Mouse (Mus musculus) hindbrain, embryonic 13.5 days (tissue): ENCODE results near the gene Zfp334. TPM values are rescaled to one million over a fixed set of nuclear protein-coding genes. Genes with fewer than 3 reads are reported as not detected.
A peak's percentile ranks its signal among the peaks of the same experiment; 100 is the strongest.

ENCODE experiments used
- ATAC-seq: fragments of 200-750 bp; cut with Nextera tagmentation; 2 replicates; pipeline ENCODE4 v1.8.0; 2017; ENCODE audit warnings: moderate TSS enrichment; ENCODE audit not compliant: low FRiP score
- H3K27ac ChIP-seq: fragments of 300-500 bp; sonication (generic); 2 replicates; pipeline ENCODE4 v1.5.1; 2015; ENCODE audit warnings: inconsistent platforms, mild to moderate bottlenecking, moderate library complexity
- H3K27me3 ChIP-seq: fragments of 300-500 bp; sonication (generic); 2 replicates; pipeline ENCODE4 v1.6.1; 2015; ENCODE audit warnings: mild to moderate bottlenecking, inconsistent platforms
- H3K36me3 ChIP-seq: fragments of 300-500 bp; sonication (generic); 2 replicates; pipeline ENCODE4 v1.6.1; 2015; ENCODE audit warnings: mild to moderate bottlenecking, inconsistent platforms
- H3K4me1 ChIP-seq: fragments of 300-500 bp; sonication (generic); replicated peaks from 2 replicates; pipeline ENCODE4 v1.6.1; 2015; ENCODE audit warnings: inconsistent platforms
- H3K4me2 ChIP-seq: fragments of 300-500 bp; sonication (generic); 2 replicates; pipeline ENCODE4 v1.6.1; 2015; ENCODE audit warnings: inconsistent platforms, mild to moderate bottlenecking, moderate library complexity
- H3K4me3 ChIP-seq: fragments of 300-500 bp; sonication (generic); 2 replicates; pipeline ENCODE4 v1.5.1; 2015; ENCODE audit warnings: mild to moderate bottlenecking, inconsistent platforms
- H3K9ac ChIP-seq: fragments of 300-500 bp; sonication (generic); 2 replicates; pipeline ENCODE4 v1.6.1; 2015; ENCODE audit warnings: mild to moderate bottlenecking, inconsistent platforms
- H3K9me3 ChIP-seq: fragments of 300-500 bp; sonication (generic); 2 replicates; pipeline ENCODE4 v1.6.1; 2016; ENCODE audit warnings: inconsistent platforms
- WGBS: fragments of 180-500 bp; shearing (Covaris S2); methylation state at CpG from one replicate; pipeline ENCODE4 v1.1.7; 2015; 5-methylcytosine and 5-hydroxymethylcytosine counted together
- polyA plus RNA-seq: library from polyadenylated mRNA; unstranded; fragments of >200 nt; fragmentation: Nextera tagmentation; extraction: Ambion mirVana; gene quantifications from 2 replicates; pipeline ENCODE4 v1.2.1, GENCODE M21; 2015

The Zfp334 gene
- polyA plus RNA-seq, 1 experiment from 2014 or later: 10.8 TPM

DNA sequence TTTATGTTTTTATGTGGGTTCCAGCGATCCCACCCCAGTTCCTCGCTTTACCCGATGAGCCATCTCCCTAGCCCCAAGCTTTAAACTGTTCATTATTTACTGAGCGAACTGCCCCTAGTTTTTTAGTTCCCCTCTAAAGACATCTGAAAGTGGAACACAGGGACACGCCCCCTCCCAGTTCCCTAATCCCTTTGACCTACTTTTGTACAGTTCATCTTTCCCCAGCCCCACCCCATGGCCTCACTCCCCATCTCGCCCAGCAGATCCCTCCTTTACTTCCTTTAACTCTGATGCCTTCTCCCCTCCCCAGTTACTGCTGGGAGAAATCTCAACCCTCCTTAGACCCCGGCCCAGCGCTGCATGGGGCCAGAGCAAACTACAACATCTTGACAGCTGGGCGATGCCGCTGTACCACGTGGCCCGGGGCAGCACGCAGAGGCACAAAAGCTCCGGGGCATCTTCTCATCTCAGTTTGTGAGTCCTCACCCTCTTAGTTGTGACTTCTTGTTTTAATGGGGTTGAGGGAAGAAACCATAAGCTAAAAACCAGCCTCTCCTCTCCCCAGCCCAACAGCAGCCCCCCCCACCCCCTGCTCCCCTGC, 55.3 kb downstream of the Zfp334 start:
- Histone ChIP-seq H3K36me3 (no peaks in the 10 kb centered on the region), H3K9me3 (no peaks in the 10 kb centered on the region), H3K9ac (no peak overlapping the region), H3K4me3 (no peak overlapping the region), H3K27me3 (peaks cover 19% of the 10 kb centered on the region), H3K27ac (no peak overlapping the region), H3K4me1 (peaks cover 7% of the 10 kb centered on the region), H3K4me2 (no peak overlapping the region)
- WGBS: 43% methylated on average over 14 of the region's 14 CpGs
- no peak for ATAC-seq

DNA sequence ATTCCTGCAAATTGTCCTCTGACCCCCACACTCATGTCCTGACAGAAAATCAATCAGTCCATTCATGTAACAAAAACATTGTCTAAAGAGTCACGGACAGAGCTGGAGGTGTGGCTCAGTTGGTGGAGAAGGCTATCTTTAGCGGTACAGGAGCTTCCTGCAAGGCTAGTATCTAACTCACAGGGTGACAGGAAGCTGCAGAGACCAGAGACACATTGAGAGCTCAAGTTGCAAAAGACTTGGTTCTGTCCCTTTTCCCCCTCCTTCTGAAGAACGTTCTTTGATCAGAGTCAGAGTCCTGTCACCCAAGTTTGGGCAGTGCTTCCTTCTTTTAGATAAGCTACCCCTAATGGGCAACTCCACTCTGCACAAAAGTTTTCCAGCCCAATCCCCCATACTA, 58.4 kb downstream of the Zfp334 start:
- no peaks in the 10 kb centered on the region for H3K36me3 ChIP-seq
- H3K9ac ChIP-seq: no peak overlapping the region
- no peak overlapping the region for H3K4me3 ChIP-seq
- H3K4me1 ChIP-seq: peaks cover 28% of the 10 kb centered on the region
- 45% methylated on average over 3 of the region's 3 CpGs for WGBS
- no peak for ATAC-seq
- H3K4me2 ChIP-seq: no peak overlapping the region
- no peaks in the 10 kb centered on the region for H3K9me3 ChIP-seq
- peaks cover 19% of the 10 kb centered on the region for H3K27me3 ChIP-seq
- H3K27ac ChIP-seq: no peak overlapping the region

- H3K4me3 ChIP-seq: no peak overlapping the region
- peaks cover 19% of the 10 kb centered on the region for H3K27me3 ChIP-seq
- ATAC-seq: no peak
- H3K27ac ChIP-seq: no peak overlapping the region
- peaks cover 37% of the 10 kb centered on the region for H3K4me1 ChIP-seq
- no peak overlapping the region for H3K9ac ChIP-seq
- WGBS: 75% methylated on average over 5 of the region's 5 CpGs
- no peak overlapping the region for H3K4me2 ChIP-seq
- no peaks in the 10 kb centered on the region for H3K36me3 ChIP-seq
- no peaks in the 10 kb centered on the region for H3K9me3 ChIP-seq
Measured at GRCm38 (mm10) chr2:165328746-165329145, 59.3 kb downstream of the Zfp334 start.

- H3K36me3 ChIP-seq: no peaks in the 10 kb centered on the region
- H3K9ac ChIP-seq: peak overlapping the region; percentile 97
- no peak for ATAC-seq
- H3K4me1 ChIP-seq: peaks cover 51% of the 10 kb centered on the region
- peak overlapping the region; percentile 97 for H3K4me3 ChIP-seq
- no peaks in the 10 kb centered on the region for H3K9me3 ChIP-seq
- peaks cover 13% of the 10 kb centered on the region for H3K27me3 ChIP-seq
- H3K4me2 ChIP-seq: peak overlapping the region; percentile 97
- H3K27ac ChIP-seq: peak overlapping the region; percentile 96
- 36% methylated on average over 7 of the region's 7 CpGs for WGBS
Measured at GRCm38 (mm10) chr2:165327386-165327785, 60.7 kb downstream of the Zfp334 start.

DNA sequence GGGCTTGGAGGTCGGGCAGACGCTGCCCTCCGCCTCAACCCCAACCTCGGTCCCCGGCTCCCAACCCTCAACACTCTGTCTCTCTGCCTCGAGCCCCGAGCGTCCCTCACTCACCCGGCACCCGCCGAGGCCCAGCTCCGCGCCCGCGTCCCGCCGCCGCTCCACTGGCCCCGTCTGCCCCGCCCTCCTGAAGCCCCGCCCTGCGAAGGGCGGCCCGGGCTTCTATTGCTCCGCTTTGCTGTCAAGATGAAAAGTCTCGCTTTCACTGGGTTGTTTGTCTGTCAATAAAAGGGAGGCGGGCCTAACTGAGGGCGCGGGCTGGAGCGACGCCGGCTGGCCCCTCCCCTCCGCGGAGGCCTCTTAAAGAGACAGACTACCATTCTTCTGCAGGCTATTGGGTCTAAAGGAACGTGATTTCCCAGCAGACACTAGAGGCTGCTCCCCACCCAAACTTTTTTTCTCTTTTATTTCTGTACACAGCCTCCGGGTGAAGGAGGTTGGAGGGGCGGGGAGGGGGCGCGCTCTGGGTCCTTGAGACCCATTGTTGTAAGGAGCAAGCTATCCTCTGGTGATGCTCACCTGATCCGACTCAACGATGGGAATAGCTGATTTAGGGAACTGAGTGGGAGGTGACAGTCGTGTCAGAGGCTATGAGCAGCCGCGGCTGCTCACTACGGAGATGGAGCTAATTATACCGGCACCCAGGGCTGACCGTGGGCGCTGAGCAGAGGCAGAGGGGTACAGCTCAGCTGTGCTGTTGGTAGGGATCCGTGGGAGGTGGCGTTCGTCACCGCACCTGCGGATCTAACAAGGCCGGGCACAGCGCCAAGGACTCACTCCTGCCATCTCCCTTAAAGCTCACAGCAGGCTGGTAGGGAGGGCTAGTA, 61.5 kb downstream of the Zfp334 start, which contains the start of gene Elmo2:
TSS of gene Elmo2 (minus strand) at position 176 of the 887 bp plus-strand sequence.
- Histone ChIP-seq H3K27ac (peak within 1 kb of the TSS; percentile 96), H3K4me1 (peaks cover 59% of the 10 kb centered on the region), H3K9ac (peak within 1 kb of the TSS; percentile 97), H3K9me3 (no peaks in the 10 kb centered on the region), H3K36me3 (no peaks in the 10 kb centered on the region), H3K4me2 (peak within 1 kb of the TSS; percentile 97), H3K27me3 (peaks cover 13% of the 10 kb centered on the region), H3K4me3 (peak within 1 kb of the TSS; percentile 97)
- peak; percentile 98 for ATAC-seq
- WGBS: under 1% methylated on average over 53 of the region's 55 CpGs

- Histone ChIP-seq H3K4me1 (peaks cover 68% of the 10 kb centered on the region), H3K27me3 (peaks cover 13% of the 10 kb centered on the region), H3K9me3 (no peaks in the 10 kb centered on the region), H3K36me3 (no peaks in the 10 kb centered on the region), H3K9ac (peak overlapping the region; percentile 97), H3K27ac (peak overlapping the region; percentile 81), H3K4me3 (peak overlapping the region; percentile 97), H3K4me2 (peak overlapping the region; percentile 97)
- under 1% methylated on average over 29 of the region's 30 CpGs for WGBS
- ATAC-seq: peak; percentile 38
Measured at GRCm38 (mm10) chr2:165325521-165326303, 62.3 kb downstream of the Zfp334 start.

Other genes starting within 250 kb of the Zfp334 start
- 9.4 and 11.4 TPM in 2 replicates for gene Cdh22, start 153.4 kb downstream of the Zfp334 start, polyA plus RNA-seq
- 61.5 and 68.1 TPM in 2 replicates for gene Slc35c2, start 100.4 kb downstream of the Zfp334 start, polyA plus RNA-seq
- gene Elmo2, start 61.8 kb downstream of the Zfp334 start, polyA plus RNA-seq: 90.8 and 91.6 TPM in 2 replicates
- 8.1 and 9.3 TPM in 2 replicates for gene Zfp663, start 19.5 kb downstream of the Zfp334 start, polyA plus RNA-seq
- gene Ocstamp, start 12.1 kb upstream of the Zfp334 start, polyA plus RNA-seq: 0.04 TPM in 1 of 2 replicates, not detected in the other
- gene Slc13a3, start 85.0 kb upstream of the Zfp334 start, polyA plus RNA-seq: 2.2 and 2.6 TPM in 2 replicates
- gene Trp53rka, start 105.1 kb upstream of the Zfp334 start, polyA plus RNA-seq: 43.0 and 45.4 TPM in 2 replicates
- 2.8 and 3.1 TPM in 2 replicates for gene Slc2a10, start 115.5 kb upstream of the Zfp334 start, polyA plus RNA-seq
- gene Eya2, start 206.8 kb upstream of the Zfp334 start, polyA plus RNA-seq: 12.8 and 13.1 TPM in 2 replicates